Mouse (Mus musculus) ES-E14 (cell line): Measurements from ENCODE around the gene Wdr78. TPM values are rescaled to one million over a fixed set of nuclear protein-coding genes. Genes with fewer than 3 reads are reported as not detected.

Source experiments
- DNase-seq: peaks from one replicate; pipeline ENCODE4 v3.0.0-alpha.2; 2013; ENCODE audit warnings: low read depth, low spot score
- H3K27ac ChIP-seq: 2 replicates; pipeline ENCODE4 v1.5.1; 2012; ENCODE audit warnings: low read depth, mild to moderate bottlenecking, low read length, moderate library complexity, mixed read lengths; ENCODE audit not compliant: poor library complexity, insufficient read depth, severe bottlenecking
- H3K36me3 ChIP-seq: 2 replicates; pipeline ENCODE4 v1.6.1; 2012; ENCODE audit warnings: mild to moderate bottlenecking, low read length, moderate library complexity, mixed read lengths; ENCODE audit not compliant: control insufficient read depth, poor library complexity, insufficient read depth, severe bottlenecking
- H3K4me1 ChIP-seq, 2 experiments: fragments of 150-350 bp in 1 of 2; sonication (generic) in 1 of 2; 2 replicates each; pipeline ENCODE4 v1.6.1; 2012; ENCODE audit warnings: low read length in 2 of 2, mild to moderate bottlenecking in 1 of 2, mixed read lengths in 1 of 2; ENCODE audit not compliant: control insufficient read depth in 2 of 2, insufficient read depth in 2 of 2, poor library complexity in 1 of 2
- H3K4me3 ChIP-seq, 2 experiments: fragments of 150-350 bp in 1 of 2; sonication (generic) in 1 of 2; 2 replicates each; pipeline ENCODE4 v1.5.1; 2012; ENCODE audit warnings: low read length in 2 of 2, low read depth in 1 of 2, mild to moderate bottlenecking in 1 of 2, mixed read lengths in 1 of 2; ENCODE audit not compliant: insufficient read depth in 1 of 2, poor library complexity in 1 of 2, severe bottlenecking in 1 of 2
- H3K9ac ChIP-seq: 2 replicates; pipeline ENCODE4 v1.6.1; 2012; ENCODE audit warnings: low read depth, mild to moderate bottlenecking, low read length, mixed read lengths; ENCODE audit not compliant: poor library complexity, insufficient read depth, severe bottlenecking
- H3K9me3 ChIP-seq: fragments of 150-350 bp; sonication (generic); 2 replicates; pipeline ENCODE4 v1.6.1; 2012; ENCODE audit warnings: low read depth, mild to moderate bottlenecking, low read length; ENCODE audit not compliant: control insufficient read depth, insufficient read depth
- CHD2 ChIP-seq: IDR thresholded peaks from 2 replicates; pipeline ENCODE4 v1.6.1; 2014; ENCODE audit warnings: mild to moderate bottlenecking, low read depth, low read length, inconsistent platforms
- HCFC1 ChIP-seq: IDR thresholded peaks from 2 replicates; pipeline ENCODE4 v1.6.1; 2012; ENCODE audit warnings: low read length, inconsistent platforms, borderline replicate concordance; ENCODE audit not compliant: insufficient read depth
- MAFK ChIP-seq: IDR thresholded peaks from 2 replicates; pipeline ENCODE4 v1.6.1; 2014; ENCODE audit warnings: mild to moderate bottlenecking, low read depth, low read length, inconsistent platforms; ENCODE audit not compliant: insufficient read depth
- ZC3H11A ChIP-seq: IDR thresholded peaks from 2 replicates; pipeline ENCODE4 v1.6.1; 2012; ENCODE audit warnings: low read depth, mild to moderate bottlenecking, inconsistent platforms, low read length, borderline replicate concordance
- ZNF384 ChIP-seq: IDR thresholded peaks from 2 replicates; pipeline ENCODE4 v1.6.1; 2012; ENCODE audit warnings: low read depth, low read length, inconsistent platforms
- in situ Hi-C, 2 experiments: fragments of 600-800 bp; cut with MboI; formaldehyde crosslinking; loops; one replicate each; pipeline ENCODE4 v1.15.1; 2025; ENCODE audit warnings: low sequenced_read_pairs in 2 of 2, inconsistent platforms in 1 of 2; ENCODE audit not compliant: unreplicated experiment in 2 of 2
- total RNA-seq: library from RNA; depleted of rRNA; stranded (reverse); fragments of 300-350 nt; gene quantifications from 2 replicates; pipeline ENCODE4 v1.2.3, GENCODE M21; 2012

The Wdr78 gene
- total RNA-seq, 1 experiment = 0.76 TPM

DNA sequence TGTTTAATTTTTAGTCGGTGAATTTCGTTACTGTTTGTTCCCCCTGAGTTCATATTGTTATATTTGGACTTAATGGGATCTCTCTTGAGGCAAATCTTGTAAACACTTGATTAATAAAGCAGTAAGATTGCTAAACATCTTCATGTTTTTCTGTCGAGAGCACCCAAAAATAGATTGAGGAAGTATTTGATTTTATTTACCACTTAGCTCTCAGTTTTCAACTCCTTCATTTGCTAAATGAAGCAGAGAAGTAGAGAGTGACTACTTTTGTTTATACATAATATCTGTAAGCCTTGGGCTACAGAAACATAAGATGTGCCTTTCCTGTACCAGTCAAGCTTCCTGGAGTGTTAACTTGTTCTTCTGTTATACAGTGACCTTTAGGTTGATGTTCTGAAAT is 6.0 kb upstream of the Wdr78 start:
- H3K36me3 ChIP-seq = no peaks in the 10 kb centered on the region
- no peaks in the 10 kb centered on the region for H3K9me3 ChIP-seq
- in situ Hi-C loops = no loop called here
- peaks cover 2 to 6% of the 10 kb centered on the region in 2 experiments; a peak in 3 of 4 replicates for H3K4me1 ChIP-seq
- peak overlapping the region; percentile 98 for H3K4me3 ChIP-seq
- no peak for DNase-seq
- TF ChIP-seq MAFK (no peak), CHD2 (no peak), HCFC1 (no peak), ZNF384 (no peak), ZC3H11A (no peak)
- no peak overlapping the region; the same call in 1 of the 2 replicates for H3K27ac ChIP-seq
- no peak overlapping the region; the same call in 1 of the 2 replicates for H3K9ac ChIP-seq

DNA sequence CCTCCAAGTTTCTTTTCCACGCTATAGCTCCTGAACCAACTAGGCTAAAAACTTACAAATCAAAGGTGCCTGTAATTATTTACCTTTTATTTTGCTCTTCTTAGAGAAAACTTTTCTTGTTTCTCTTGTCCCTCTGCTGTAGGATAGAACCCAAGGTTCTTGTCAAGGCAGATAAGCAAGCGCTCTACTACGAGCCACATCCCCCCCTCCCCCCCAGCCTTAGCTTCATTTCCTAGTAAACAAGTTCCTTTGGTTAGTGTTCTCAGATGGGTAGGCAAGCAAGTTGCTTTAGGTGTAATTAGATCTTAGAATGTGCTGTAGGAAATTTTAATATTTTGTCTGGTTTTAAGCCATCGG is 5.7 kb upstream of the Wdr78 start:
- in situ Hi-C loops = no loop called here
- DNase-seq = peak; percentile 20
- peak overlapping the region; percentile 94; the same call in 1 of the 2 replicates for H3K27ac ChIP-seq
- H3K9me3 ChIP-seq = no peaks in the 10 kb centered on the region
- peak overlapping the region; percentile 98 for H3K4me3 ChIP-seq
- TF ChIP-seq HCFC1 = no peak
- peak overlapping the region; percentile 99 for H3K9ac ChIP-seq
- peaks cover 2 to 6% of the 10 kb centered on the region in 2 experiments; a peak in 3 of 4 replicates for H3K4me1 ChIP-seq
- H3K36me3 ChIP-seq = no peaks in the 10 kb centered on the region

- peak overlapping the region; percentile 94 for H3K27ac ChIP-seq
- in situ Hi-C loops = no loop called here
- H3K36me3 ChIP-seq = no peaks in the 10 kb centered on the region
- DNase-seq = peak; percentile 49
- TF ChIP-seq HCFC1 (no peak), CHD2 (0 out of 2 replicates have a peak, but pooled peaks have one; percentile 16), ZC3H11A (no peak), ZNF384 (no peak), MAFK (no peak)
- H3K4me1 ChIP-seq = peaks cover 2 to 6% of the 10 kb centered on the region in 2 experiments; a peak in 3 of 4 replicates
- H3K9ac ChIP-seq = peak overlapping the region; percentile 99
- peak overlapping the region; percentile 98 for H3K4me3 ChIP-seq
- H3K9me3 ChIP-seq = no peaks in the 10 kb centered on the region
These were observed 5.1 kb upstream of the Wdr78 start for GRCm38 (mm10) chr4:103119229-103120027.

GRCm38 (mm10) chr4:103118888-103119228 is 4.5 kb upstream of the Wdr78 start:
- peak; percentile 13 for DNase-seq
- Histone ChIP-seq H3K9me3 (no peaks in the 10 kb centered on the region), H3K4me3 (peak overlapping the region; percentile 98), H3K27ac (peak overlapping the region; percentile 67; the same call in 1 of the 2 replicates), H3K4me1 (peaks cover 2 to 6% of the 10 kb centered on the region in 2 experiments; a peak in 3 of 4 replicates), H3K9ac (peak overlapping the region; percentile 99), H3K36me3 (no peaks in the 10 kb centered on the region)
- in situ Hi-C loops = no loop called here
- TF ChIP-seq ZC3H11A (no peak), ZNF384 (no peak), MAFK (no peak), CHD2 (no peak), HCFC1 (no peak)
